Mouse (Mus musculus) heart, postnatal 36 days (tissue): ENCODE measurements around the gene Hnrnpu. TPM values are rescaled to one million over a fixed set of nuclear protein-coding genes. Genes with fewer than 3 reads are reported as not detected.

Experiments used
- DNase-seq, 2 experiments: peaks; one replicate each; pipeline ENCODE4 v3.0.0; 2021 to 2022
- intact Hi-C: fragments of 180-260 bp; cut with DNase I; formaldehyde crosslinking; loops from one replicate; pipeline ENCODE4 v1.15.1; 2025
- total RNA-seq, 2 experiments: library from RNA; stranded (reverse); gene quantifications; 2 replicates each; pipeline ENCODE4 v1.2.3; 2021

Hnrnpu gene
- total RNA-seq, 2 experiments from 2014 or later: 167 to 200 TPM

GRCm38 (mm10) chr1:178342063-178342462, 4.5 kb upstream of the Hnrnpu start:
- intact Hi-C loops: no loop called here
- no peak for DNase-seq

GRCm38 (mm10) chr1:178341435-178341834, 3.8 kb upstream of the Hnrnpu start:
- DNase-seq: no peak
- intact Hi-C loops: no loop called here

- intact Hi-C loops: no loop called here
These were observed 2.6 kb upstream of the Hnrnpu start for GRCm38 (mm10) chr1:178340213-178340612.

GRCm38 (mm10) chr1:178338318-178338641, 683 bp upstream of the Hnrnpu start:
- peak; percentile 41 to 58 for DNase-seq
- intact Hi-C loops: no loop called here

More at GRCm38 (mm10) chr1:178340213-178340612, 2.6 kb upstream of the Hnrnpu start:
- no peak for DNase-seq

- DNase-seq: peak in 1 of 2 experiments; percentile 45
- intact Hi-C loops: loop anchor here (1.0 to 2.0 kb wide), 4 partner anchors 19 to 112 kb away; partner anchors contain the start of gene Efcab2
These were observed 668 bp downstream of the Hnrnpu start for GRCm38 (mm10) chr1:178336777-178337481.

- peak; percentile 95 to 96 for DNase-seq
These were observed 1.3 kb downstream of the Hnrnpu start for GRCm38 (mm10) chr1:178336289-178336775.

GRCm38 (mm10) chr1:178335860-178336261, 1.7 kb downstream of the Hnrnpu start:
- intact Hi-C loops: loop anchor here (1.0 to 2.0 kb wide), 2 partner anchors 18 to 113 kb away; no protein-coding TSS in a partner anchor

More at GRCm38 (mm10) chr1:178336289-178336775, 1.3 kb downstream of the Hnrnpu start:
- intact Hi-C loops: loop anchor here (1.0 to 2.0 kb wide), 2 partner anchors 18 to 112 kb away; no protein-coding TSS in a partner anchor

GRCm38 (mm10) chr1:178329946-178330345, 7.7 kb downstream of the Hnrnpu start:
- intact Hi-C loops: no loop called here
- DNase-seq: no peak

More at GRCm38 (mm10) chr1:178335860-178336261, 1.7 kb downstream of the Hnrnpu start:
- DNase-seq: no peak

GRCm38 (mm10) chr1:178329017-178329416, 8.6 kb downstream of the Hnrnpu start:
- intact Hi-C loops: no loop called here
- no peak for DNase-seq

GRCm38 (mm10) chr1:178326950-178327349, 10.6 kb downstream of the Hnrnpu start:
- DNase-seq: no peak
- intact Hi-C loops: no loop called here

- intact Hi-C loops: no loop called here
- no peak for DNase-seq
These were observed 11.2 kb downstream of the Hnrnpu start for GRCm38 (mm10) chr1:178326357-178326756.

GRCm38 (mm10) chr1:178324568-178324967, 13.0 kb downstream of the Hnrnpu start:
- intact Hi-C loops: no loop called here
- DNase-seq: no peak

GRCm38 (mm10) chr1:178323235-178323634, 14.4 kb downstream of the Hnrnpu start:
- no peak for DNase-seq

GRCm38 (mm10) chr1:178321730-178322357, 15.8 kb downstream of the Hnrnpu start:
- intact Hi-C loops: no loop called here
- no peak for DNase-seq

More at GRCm38 (mm10) chr1:178323235-178323634, 14.4 kb downstream of the Hnrnpu start:
- intact Hi-C loops: loop anchor here (1.0 kb wide), 1 partner anchor 10 kb away; no protein-coding TSS in a partner anchor

- intact Hi-C loops: no loop called here
- no peak for DNase-seq
These were observed 16.6 kb downstream of the Hnrnpu start for GRCm38 (mm10) chr1:178320723-178321590.

- no peak for DNase-seq
- intact Hi-C loops: no loop called here
These were observed 17.4 kb downstream of the Hnrnpu start for GRCm38 (mm10) chr1:178320038-178320722.

GRCm38 (mm10) chr1:178319295-178320037, 18.1 kb downstream of the Hnrnpu start:
- intact Hi-C loops: loop anchor here (2.0 kb wide), 1 partner anchor 49 kb away; no protein-coding TSS in a partner anchor
- peak in 1 of 2 experiments; percentile 42 for DNase-seq

- intact Hi-C loops: loop anchor here (1.0 to 2.0 kb wide), 3 partner anchors 18 to 87 kb away; no protein-coding TSS in a partner anchor
- DNase-seq: peak; percentile 95 to 99
These were observed 19.0 kb downstream of the Hnrnpu start, which contains the start of gene Cox20 for GRCm38 (mm10) chr1:178318389-178319184. Gene Cox20 (plus strand): TSS chr1:178319130.
